Mouse (Mus musculus) c-Kit-positive CD71-positive TER-119-negative erythroid progenitor cells, embryonic 14.5 days (primary cell): ENCODE data around the gene Caprin2.

Source experiments
- DNase-seq: peaks from one replicate; pipeline ENCODE4 v3.0.0-alpha.2; 2013; ENCODE audit warnings: low read depth

Caprin2 gene

GRCm38 (mm10) chr6:148838460-148838859 is 57.6 kb downstream of the Caprin2 start:
- no peak for DNase-seq

- no peak for DNase-seq
Observed at GRCm38 (mm10) chr6:148831728-148832121, 64.3 kb downstream of the Caprin2 start.

DNA sequence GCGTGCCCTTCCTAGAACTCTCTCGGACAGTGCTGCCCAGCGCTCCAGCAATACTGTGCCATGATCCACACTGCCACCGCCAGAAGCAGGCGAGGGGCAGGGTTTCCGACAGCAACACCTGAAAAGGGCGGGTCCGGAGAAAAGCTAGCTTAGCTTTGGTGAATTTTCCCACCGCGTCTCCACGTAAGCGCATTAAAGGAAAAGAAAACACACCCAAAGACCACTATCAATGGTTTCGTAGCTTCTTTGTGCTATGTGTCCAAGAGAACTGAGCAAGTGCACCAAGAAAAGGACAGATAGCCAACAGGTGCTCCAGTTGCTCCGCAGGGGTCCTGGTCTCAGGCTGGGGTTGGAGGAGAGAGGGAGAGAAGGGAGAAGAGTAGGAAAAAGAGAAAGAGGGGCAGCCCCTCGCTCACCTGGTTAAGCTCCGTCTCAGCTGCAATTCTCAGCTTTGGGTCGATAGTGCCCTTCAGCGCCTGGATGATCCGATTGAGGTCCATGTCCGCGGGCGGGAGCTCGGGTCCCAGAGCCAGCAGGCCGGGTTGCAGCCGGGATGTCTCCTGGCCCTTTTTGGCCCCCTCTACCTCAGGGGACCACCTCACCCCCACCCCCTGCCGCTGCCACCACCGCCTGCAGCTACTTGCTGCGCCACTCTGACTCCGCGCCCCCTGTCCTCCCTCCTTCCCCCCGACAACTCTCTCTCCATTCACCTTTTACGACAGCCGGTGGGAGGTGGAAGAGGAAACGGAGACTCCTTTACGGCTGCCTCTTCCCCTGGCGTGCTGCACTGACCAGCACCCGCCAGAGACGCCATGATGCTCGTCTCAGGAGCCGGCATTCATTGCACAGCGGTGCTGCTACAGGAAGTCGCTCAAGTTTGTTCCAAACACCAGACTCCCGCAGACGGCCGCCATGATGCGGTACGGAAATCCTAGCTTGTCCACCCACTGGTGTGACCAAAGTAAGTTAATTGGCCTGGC is 65.0 kb downstream of the Caprin2 start, which contains the start of gene Ipo8:
TSS of gene Ipo8 (minus strand) at position 720 of the 980 bp plus-strand sequence.
- DNase-seq: peak; percentile 88

DNA sequence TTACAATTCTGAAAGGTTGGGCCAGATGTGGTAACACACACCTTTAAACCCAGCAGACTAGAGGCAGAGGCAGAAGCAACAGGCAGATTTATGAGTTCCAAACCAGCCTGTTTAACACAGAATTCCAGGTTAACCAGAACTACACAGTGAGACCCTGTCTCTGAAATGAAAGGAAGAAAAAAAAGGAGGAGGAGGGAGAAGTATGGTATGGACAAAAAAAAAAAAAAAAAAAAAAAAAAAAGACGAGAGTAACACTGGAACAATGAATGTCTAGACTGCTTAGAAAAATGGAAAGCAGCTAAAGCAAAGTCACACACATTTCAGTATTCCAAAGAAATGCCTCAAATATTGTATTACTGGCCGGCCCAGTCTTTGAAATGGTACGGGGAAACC is 65.7 kb downstream of the Caprin2 start:
- no peak for DNase-seq

DNA sequence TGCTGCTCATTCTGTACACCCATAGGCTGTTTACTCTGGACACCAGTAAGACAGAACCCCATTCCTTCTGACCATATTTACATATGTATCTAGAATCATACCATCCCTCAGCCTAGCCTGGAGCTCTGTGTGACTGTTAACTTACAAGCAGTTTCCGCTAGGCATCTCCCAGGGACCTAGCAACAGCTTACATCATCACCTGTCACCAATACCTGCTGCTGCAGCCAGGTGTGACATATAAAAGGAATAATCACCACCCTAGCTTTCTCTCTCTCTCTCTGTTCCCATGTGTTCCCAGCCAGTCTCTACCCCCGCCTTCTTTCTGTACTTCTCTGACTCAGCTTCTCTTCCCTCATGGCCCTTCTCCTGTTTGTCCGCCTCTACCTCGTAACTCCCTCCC is 69.9 kb downstream of the Caprin2 start:
- DNase-seq: no peak

DNA sequence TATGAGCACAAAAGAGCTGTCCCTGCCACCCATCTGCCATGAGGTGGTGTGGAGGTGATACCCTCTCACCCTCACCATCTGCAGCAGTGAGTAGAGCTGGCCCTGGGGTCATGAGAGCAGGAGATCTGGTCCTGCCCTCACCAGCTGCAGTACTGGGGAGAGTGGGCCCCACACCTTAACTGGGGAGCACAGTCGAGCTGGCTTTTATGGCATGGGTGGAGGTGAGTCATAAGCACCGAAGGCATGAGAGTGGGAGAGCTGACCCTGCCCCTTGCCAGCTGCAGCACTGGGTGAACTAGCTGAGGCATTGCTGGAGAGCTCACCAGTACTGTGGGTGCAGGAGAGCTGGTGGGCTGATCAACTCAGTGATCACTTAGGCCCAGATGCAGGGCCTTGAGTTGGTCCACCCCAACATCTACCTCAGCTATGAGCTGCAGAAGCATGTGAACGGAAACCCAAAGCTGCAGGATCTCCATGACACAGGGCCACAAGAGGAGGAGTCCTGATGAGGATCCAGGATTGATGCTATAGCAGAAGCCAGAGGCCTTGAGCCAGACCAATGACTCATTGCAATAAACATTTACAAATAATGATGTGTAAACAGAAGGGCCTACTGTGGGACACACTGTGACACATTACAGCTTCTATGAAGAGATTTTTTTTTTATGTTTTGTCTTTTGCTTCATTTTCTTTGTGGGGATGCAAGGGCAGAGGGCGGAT is 77.3 kb downstream of the Caprin2 start:
- DNase-seq: no peak

GRCm38 (mm10) chr6:148816751-148817150 is 79.3 kb downstream of the Caprin2 start:
- no peak for DNase-seq

DNA sequence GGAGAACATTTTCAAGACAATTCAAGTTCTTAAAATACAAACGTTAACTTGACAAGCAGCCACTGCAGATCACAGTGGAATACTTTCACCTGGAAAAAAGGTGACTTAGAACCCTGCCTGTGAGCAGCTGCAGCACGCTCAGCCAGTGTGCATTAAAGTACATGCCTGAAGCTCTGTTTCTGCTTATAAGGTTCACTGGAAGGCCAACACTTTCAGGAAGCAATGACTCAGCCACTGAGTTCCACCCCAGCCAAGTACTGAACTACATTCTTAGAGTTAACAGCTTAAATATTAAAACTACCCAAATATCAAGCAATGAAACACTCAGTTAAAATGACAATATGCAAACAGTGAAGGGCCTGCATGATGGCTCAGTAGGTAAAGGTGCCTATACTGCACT is 84.9 kb downstream of the Caprin2 start:
- DNase-seq: no peak

DNA sequence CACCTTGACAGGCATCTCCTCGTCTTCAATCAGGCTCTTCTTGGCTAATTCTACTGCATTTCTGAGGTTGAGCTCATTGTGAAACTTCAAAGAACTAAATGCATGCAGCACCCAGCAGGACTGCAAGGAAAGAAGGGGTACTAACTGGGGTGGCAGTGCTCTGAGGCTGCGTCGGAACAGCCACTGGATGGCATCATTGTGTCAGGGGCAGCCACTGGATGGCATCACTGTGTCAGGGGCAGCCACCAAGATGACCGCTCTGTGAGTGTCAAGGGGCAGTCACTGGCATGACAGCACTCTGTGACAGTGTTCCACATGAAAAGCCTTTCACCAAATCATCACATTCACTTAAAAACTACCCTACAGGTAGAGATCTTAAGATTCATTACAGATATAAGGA is 96.3 kb downstream of the Caprin2 start:
- DNase-seq: no peak

DNA sequence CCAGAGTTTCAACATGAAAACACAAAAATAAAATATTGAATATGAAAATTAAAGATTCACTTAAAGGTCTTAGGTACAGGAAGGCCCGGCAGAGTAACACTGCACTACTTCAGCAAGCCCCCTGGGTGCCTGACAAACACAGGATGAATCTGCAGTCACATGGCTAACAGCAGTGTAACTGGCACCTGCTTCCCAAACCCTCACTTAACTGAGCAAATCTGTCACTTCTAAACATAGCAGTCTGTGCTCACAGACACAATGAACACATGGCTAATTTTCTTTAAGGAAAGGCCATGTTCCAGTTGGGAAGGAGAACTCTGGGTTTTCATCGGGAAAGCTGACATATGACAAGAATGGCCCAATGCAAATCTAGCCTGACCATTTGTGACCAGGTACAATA is 100.9 kb downstream of the Caprin2 start:
- DNase-seq: no peak
